Mouse (Mus musculus): ENCODE data around the gene Rce1.

- no peak for TF ChIP-seq POLR2A (IDR thresholded peaks at IDR 0.05; ENCODE audit: borderline replicate concordance, control insufficient read depth, low read depth, low read length)
- TF ChIP-seq CTCF (IDR thresholded peaks at IDR 0.05; ENCODE audit: control insufficient read depth, insufficient read depth, low read length) = no peak
These were observed 32.7 kb upstream of the Rce1 start for GRCm38 (mm10) chr19:4658156-4658555.

Measured in bone marrow, adult 2 months (tissue).